Mouse (Mus musculus) right cerebral cortex, postnatal 4 days (tissue): Measurements from ENCODE around the gene Spin1.
"Not testable (repeated sequence)": the region's sequence is repeated elsewhere in the genome, so short reads cannot be mapped to it uniquely, and the experiment has no call there.

Experiments used
- DNase-seq: peaks from one replicate; pipeline ENCODE4 v3.0.0-alpha.2; 2022

The Spin1 gene

DNA sequence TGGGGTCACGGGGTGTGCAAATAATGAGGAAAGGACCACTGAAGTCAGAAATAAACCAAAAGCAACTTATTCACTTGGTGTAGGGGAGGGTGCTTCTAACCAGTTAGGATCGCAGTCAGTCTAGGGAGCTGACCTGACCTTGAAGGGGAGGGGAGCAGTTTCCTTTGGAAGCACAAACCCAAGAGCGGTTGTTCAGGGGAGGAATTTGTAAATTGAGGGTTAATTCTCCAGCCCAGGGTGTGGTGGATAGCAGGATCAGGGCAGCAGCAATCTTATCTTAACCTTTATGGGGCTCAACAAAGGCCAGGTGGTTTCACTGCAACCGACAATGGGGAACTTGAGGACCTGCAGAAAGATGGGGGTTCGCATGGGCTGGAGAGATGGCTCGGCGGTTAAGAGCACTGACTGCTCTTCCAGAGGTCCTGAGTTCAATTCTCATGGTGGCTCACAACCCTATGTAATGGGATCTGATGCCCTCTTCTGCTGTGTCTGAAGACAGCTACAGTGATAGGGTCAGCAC is 5.4 kb upstream of the Spin1 start:
- DNase-seq: no peak

DNA sequence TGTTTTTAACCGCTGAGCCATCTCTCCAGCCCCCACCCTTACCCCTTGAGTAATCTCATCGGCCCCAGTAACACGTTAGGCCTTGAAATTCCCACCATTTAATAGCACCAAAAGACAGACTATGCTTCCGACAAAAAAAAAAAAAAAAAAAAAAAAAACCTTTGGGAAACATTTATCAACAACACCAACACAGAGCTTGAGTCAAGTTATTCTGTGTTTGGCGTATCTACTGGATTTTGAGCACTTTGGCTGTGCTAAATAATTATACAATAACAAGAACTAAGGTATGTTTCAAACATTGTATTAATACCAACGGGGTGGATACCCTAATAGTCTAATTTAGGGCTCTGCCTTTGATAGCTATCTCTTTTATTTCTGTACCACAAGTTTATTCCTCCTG is 4.0 kb upstream of the Spin1 start:
- DNase-seq: no peak

DNA sequence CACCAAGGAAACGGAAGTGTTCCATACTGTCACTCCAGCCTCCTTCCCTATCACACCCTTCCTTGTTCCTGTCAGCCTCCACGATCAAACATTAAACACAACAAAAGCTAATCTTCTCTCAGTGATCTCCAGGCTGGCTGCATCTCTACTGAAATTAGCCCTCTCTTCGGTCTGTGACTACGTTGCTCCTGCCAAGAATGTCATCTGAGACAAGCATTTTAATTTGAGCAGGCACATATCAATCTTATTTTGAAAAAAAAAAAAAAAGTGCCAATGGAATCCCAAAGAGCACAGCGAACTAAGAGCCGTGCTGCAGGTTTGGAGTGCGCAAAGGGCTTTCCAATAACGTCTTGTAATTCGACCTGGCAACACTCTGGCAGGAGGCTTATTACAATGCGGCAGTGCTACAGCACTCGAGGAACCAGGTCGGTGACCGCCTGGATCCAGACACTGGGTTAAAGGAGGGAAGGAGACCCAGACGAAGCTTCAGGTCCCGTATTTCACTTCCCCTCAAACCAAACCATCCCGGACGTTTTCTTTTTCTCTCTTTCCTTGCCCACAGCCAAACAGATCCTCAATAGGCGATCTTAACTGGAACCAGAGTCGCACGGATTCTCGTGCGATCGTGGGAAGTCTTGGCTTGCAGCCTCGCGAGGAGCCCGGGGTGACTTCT is 984 bp upstream of the Spin1 start:
- no peak for DNase-seq

DNA sequence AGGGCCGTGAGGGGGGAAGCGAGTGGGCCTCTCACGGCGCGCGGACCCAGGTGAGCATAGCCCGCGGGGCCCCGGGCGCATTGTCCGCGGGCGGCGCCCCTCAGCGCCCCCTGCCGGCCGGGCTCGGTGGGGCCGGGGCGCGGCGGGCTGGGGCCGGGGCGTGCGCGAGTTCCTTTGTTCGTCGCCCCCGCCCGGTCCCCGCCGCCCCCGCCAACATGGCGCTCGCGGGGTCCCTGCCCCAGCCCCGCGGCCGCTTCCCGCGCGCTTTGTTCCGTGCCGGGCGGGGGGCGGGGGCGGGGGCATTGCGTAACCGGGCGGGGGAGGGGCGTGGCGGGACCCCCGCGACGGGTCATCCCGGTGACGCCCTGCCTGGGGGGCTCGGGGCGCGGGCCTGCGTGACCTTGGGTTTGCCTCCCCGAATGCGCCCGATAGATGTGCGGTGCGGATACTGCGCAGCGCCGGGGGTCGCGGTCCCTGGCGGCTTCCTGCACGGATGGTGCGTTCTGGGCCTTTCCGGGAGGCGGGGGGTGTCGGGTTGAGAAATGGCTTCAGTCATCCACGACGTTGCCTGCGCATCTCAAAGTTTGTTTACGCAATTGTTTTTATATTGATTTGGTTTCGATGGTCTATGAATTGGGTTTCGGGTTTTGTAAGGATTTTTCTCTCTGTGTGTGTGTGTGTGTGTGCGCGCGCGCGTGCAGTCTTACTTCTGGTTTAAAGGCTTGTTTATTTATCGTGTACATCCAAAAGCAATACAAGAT is 516 bp downstream of the Spin1 start:
- peak; percentile 67 for DNase-seq

DNA sequence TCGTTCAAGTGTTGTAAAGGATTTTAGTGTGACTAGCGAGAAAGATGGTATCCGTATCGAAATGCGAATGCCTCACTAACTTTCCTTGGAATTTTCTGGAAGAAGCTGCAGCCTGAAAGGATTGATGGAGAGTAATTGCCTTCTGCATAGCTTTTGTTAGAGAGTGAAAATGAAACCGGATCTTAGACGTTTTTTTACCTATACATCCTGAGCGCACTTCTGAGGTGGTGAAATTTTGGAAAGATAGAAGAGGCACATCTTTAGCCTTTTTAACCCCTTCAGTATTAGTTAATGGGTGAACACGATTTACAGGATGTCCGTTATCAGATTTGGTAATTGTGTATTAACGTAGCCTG is 1.1 kb downstream of the Spin1 start:
- DNase-seq: no peak

DNA sequence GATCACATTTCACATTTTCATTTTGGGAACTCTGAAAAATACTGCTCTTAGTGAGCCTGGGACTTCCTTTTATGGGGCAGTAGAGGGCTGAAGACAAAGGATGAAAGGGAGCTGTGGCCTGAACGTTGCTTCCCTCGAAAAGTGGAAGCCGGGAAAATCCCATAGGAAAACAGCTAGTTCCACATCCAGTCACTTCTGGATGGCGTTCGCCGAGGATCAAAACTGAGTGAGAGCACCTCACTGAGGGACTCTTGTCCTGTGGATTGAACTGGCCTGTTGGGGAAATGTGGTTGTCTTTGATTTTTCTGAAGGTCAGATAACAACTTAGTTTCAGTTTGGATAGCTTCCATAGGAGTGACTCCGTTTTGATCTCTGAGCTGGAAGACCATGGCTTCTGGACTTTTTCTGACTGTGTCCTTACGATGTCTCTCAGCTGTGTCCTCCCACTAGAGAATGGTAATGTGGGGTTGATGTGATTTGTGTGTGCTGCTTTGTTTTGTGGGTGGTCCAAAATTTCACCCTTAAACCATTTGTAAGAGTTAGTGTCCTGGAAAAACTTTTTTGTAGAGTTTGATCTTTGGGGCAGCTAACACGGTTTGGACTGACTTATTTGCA is 2.5 kb downstream of the Spin1 start:
- no peak for DNase-seq

DNA sequence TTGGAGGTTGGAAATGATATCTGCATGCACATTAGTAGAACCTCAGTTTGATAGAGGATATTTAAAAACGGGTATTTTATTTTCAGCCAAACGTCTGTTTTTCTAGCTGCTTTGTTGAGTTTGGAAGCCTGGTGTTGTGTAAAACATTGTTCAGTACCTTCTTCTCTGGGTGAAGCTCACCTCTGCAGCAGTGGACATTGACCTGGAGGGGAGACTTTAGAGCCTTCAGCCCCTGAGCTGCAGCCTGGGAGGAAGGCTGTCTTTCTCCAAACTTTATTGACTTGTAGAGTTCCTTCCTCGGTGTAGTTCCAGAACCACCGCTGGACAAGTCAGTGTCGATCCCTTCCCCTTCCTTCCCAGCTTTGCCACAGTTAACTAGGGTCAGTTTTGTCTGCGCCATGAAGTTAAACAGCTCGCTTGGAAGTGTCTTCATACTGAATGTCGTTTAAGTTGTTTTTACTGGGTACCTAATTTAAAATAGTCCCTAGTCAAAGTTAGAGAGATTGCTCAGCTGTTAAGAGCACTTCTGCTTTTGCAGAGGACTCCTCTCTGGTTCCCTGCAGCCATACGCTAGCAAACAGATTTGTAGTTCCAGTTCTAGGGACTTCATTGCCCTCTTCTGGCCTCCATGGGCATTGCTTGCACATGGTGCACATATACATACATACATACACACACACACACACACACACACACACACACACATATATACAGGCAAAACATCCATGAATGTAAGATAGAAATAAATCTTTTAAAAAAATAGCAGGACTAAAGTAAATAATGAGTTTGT is 3.4 kb downstream of the Spin1 start:
- DNase-seq: no peak

DNA sequence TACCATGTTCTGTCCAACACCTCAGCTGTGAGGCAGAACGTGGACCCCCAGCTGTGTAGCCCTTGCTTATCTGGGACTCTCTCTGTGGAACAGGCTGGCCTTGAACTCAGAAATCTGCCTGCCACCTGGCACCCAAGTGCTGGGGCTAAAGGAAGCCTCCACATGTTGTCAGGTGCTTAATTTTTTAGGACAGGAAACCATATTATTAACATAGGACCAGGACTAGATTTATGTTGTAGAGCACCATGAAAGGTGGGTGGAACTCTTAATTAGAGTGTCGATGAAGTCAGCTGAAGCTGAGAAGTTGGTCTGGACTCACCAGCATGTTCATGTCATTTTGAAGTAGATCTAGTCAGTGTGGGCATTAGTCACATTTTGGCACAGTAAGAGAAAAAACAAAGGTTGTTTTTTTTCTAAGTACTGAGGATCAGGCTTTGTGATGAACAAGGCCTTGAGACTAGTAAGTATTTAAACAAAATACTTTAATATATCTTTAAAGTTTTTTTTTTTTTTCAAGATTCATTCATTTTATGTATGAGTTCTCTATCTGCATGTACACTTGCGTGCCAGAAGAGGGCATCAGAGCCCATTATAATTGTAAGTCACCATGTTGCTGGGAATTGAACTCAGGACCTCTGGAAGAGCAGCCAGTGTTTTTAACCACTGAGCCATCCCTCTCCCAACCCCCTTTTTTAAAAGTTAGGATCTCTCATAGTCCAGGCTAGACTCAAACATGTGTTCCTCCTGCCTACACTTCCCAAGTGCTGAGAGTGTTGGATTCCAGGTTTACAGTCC is 5.4 kb downstream of the Spin1 start:
- no peak for DNase-seq

DNA sequence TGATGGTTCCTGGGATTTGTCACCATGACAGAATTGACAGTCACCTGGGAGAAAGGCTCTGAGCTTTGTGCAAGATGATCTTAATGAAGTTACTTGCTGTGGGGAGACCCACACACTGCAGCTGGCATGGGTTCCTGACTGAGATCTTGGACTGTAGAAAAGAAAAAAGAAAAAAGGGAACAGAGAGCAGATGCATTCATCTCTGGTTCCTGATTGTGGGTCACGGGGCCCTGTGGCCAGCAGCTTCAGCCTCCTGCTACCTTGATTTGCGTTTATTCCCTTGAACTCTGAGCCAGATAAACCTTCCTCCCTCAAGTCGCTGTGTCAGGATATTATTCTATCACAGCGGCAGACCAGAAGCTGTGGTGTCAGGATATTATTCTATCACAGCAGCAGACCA is 6.1 kb downstream of the Spin1 start:
- DNase-seq: no peak

DNA sequence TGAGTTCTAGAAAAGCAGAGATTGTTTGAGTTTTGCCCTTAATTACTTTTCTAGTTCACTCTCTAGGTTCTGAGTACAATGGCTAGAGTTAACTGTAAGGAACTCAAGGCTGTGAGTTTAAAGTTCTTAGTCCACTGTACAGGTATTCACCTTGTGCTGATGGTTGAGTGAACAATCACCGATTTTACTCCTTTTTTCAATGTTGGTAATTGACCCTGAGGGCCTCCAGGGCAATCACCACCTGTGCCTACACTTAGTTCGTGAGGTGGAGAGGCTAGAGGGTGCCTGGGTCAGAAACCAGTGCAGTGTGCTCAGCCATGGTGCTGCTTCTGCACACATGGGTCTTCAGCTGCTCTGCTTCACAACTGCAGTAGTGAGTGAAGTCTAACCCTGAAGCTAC is 8.8 kb downstream of the Spin1 start:
- no peak for DNase-seq

DNA sequence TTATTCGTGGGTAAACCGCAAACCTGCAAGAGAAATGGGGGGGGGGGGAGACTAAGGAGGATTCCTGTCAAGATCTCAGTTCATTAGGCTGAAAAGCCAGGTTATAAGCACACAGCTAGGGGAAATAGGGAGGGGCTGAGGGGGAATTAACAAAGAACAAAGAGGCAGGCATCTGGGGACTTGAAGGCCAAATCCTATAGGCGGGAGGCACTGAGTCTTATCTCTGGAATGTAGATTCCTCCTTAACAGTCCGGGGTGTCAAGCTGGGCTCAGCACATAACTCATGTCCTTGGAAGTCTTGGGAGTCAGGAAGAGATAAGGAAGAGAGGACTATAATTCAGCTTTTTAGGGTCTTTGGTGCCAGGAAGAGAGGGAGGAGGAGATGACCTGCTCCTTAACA is 13.7 kb downstream of the Spin1 start:
- DNase-seq: not testable (repeated sequence)

DNA sequence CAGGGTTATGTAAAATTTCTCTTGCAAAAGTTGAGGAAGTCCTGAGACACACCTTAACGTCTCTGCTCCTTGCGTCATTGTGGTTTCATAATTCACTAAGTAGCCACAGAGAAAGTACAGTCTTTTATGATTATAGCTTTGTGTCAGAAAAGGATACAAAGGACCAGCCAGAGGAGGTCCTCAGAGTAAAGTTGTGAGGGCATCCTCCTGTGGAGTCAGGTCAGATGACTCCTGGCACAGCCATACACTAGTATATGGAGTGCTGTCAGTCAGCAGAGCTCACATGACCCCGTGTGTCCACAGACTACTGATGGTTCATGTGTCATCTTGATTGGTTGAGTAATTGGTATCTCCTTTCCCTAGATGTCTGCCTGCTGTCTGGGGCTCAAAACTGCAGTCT is 15.1 kb downstream of the Spin1 start:
- DNase-seq: no peak

DNA sequence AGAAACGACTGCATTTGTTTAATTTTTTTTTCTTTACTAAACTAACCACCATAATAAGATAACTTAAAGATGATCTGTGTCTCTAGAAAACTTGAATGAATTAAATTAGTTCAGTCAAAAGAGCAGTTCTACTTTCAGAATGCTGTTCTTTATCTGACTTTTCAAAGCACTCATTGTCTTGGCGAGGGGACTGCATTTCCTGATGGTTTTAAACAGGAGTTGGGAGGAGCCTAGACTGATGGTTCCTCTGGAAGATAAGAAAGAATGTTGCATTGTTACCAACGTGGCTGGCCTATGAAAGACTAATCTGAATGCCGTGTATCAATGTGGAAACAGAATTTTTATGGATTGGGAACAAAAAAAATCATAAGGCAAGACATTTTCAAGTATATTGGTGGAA is 20.1 kb downstream of the Spin1 start:
- DNase-seq: no peak

DNA sequence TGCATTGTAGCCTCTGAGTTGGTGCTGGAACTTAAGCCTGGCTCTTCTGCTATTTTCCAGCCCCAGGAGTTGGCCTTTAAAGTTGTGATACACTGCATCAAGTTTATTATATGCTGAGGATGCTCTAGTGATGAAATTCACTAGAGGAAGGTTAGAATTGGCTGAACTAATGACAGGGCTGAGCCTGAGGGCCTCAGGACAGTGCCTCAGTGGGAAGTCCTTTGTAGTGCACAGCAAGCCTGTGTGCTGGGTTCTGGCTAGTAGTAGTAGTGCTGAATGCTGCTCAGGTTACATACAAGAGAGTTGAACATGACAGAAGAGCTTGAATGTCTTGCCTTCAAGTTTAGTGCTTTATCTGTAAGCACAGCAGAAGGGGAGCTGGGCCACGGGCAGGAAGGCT is 21.3 kb downstream of the Spin1 start:
- no peak for DNase-seq

DNA sequence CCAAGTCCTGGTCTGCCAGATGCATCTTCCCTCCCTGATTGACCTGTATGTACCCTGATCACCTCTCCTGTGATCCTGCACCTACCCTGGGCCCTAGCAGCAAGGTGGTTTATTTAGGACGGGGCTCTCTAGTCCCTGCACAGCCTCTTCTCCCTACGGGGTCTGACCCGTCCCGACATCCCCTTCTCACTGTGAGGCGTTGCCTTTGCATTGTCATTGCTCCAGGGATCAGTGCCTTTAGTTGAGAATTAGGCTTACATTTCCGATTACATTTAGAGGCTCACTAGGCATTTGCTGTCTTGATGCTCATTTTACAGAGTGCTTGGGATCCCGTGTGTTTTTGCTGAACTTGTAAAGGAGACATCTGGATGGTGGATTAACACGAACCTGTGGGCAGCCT is 22.1 kb downstream of the Spin1 start:
- no peak for DNase-seq

DNA sequence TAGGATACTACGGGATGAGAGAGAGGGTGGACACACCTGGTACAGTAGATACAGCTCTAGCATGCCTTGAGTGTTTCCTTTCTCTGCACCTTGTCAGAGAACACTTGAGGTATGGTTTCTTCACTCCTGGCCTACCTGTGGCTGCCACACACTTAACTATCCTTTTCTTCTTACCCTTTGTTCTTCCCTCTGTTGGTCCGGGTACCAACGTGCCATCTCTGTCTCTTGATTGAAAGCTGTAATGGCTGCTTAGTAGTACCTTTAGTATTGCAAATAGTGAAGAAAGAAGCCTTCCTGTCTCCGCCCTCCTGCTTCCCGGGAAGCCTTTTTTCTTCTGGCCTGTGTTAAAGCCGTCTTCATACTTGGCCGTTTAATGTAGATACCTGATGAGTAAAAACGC is 24.7 kb downstream of the Spin1 start:
- no peak for DNase-seq

DNA sequence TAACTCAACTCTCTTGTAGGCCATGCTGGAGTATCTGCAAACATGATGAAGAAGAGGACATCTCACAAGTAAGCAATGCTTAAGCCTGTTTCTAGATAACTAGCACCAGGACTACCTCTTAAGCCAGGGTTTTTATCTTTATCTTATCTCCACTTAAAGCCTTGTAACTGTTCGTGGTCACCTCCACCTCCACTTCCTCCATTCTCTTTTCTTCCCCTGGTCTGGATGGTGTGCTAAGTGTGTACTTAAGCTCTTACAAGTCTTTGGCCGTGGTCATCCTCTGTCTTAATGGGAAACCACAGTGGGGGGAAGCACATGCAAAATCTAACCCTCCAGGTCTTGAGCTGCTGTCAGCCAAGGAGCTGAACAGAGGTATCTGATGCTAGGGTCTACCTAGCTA is 27.2 kb downstream of the Spin1 start:
- no peak for DNase-seq

DNA sequence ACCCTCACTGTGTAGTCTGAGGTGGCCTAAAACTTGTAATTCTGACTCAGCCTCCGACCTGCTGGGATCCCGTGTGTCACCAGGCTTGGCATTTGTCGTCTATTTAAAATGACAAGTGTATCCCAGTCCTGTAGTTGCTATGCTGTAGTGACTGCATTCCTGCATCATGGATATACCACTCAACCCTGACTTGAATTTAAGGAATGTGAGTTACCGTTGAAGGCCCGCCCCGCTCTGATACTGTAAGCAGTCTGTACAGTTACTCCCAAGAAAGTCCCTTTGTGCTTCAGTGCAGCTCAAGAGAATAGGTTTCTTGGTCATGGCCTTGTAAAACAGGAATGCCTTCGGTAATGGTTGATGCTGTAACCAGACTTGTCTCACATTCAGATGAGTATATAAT is 27.7 kb downstream of the Spin1 start:
- no peak for DNase-seq

DNA sequence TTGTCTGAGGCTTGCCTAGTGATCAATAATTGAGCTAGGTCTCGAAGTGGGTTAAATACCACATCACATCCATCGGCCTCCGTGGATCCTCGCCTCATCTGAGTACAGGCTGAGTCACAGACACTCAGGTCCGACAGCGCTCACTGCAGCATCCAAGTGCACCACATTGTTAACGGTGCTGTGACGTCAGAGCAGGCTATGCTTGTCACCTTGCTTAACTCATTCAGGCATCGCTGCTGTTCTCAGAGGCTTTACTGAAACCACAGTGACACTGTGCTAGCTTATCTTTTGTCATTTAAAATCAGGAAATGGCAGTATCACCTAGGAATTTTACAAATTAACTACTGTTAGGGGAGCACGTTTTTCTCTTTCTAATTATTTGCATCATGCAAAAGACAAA is 30.5 kb downstream of the Spin1 start:
- DNase-seq: no peak

DNA sequence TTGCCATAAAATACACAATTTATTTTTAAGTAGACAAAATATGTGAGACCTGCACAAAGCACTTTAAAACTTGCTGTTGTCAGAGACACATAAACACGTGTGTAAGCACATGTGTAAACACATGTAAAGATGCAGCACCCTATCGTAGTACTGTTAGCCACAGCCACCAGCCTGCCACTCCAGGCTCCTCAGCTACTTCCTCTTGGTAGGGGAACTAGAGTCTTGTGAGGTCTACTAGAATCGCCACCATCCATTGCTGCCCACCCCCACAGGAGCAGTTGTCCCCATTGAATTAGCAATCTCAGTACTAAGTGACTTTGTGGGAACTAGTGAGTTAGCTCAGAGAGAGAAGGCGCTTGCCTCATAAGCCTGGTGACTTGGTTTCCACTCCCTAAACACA is 35.6 kb downstream of the Spin1 start:
- DNase-seq: no peak

DNA sequence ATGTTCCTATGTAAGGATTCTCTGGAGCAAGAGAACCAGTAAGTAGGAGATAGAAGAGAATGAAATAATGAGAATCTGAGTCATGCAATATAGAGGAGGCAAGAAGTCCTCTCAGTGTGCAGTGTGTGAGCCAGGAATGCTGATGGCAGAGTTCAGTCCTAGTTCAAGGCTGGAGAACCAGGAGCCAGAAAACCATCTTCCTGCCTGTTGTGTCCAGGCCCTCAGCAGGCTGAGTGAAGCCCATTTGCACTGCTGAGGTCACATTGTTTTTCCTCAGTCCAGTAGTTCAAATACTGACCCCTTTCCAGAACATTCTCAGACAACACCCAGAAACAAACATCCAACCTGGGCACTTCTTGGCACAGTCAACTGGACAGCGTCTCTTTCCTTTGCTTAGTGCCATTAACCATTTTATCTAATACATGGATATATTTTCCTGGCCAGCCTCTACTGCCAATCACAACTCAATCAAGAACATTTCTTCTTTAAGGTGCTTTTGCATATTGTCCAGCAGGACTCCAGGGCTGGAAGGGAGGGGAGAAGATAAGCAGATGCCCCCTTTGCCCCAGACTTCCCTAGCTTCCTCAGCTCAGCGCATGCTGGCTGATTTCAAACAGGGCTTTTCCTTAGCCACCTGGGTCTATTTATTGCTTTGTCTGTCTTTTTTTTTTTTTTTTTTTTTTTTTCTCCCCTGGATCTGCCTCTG is 36.5 kb downstream of the Spin1 start:
- no peak for DNase-seq

DNA sequence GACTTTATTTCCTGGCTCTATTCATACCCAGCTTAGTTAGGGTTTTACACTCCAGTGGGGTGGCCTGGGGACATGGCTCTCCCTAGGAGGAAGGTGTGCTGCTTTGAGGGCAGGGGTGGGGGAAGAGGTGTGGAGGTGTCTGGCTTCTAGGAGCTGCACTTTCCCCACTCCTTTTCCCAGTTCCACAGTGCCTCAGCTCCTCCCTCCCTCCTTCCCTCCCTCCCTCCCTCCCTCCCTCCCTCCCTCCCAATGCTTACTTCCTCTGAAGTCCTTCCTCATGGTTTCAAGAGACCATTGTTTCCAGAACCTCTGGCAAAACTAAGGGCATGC is 37.0 kb downstream of the Spin1 start:
- DNase-seq: no peak
